Mouse (Mus musculus) erythroblast, adult 5-6 weeks (primary cell): Measurements from ENCODE around the gene Evc. TPM values are rescaled to one million over a fixed set of nuclear protein-coding genes. Genes with fewer than 3 reads are reported as not detected.

ENCODE experiments used
- ATAC-seq: replicated peaks from 2 replicates; pipeline ENCODE4 v1.8.0; 2016; ENCODE audit warnings: moderate number of reproducible peaks, mild to moderate bottlenecking, moderate TSS enrichment, inconsistent platforms; ENCODE audit not compliant: poor library complexity, low FRiP score, severe bottlenecking
- total RNA-seq, 2 experiments: library from RNA; stranded (forward) in 1 of 2; stranded (reverse) in 1 of 2; fragments of 150-400 nt in 1 of 2; fragments of 200-764, 138-1000 nt in 1 of 2; gene quantifications; 2 replicates each; pipeline versions ENCODE4 v1.2.3 to v1.2.4; 2015 to 2017; ENCODE audit warnings: low replicate concordance in 2 of 2

The Evc gene
- total RNA-seq, 2 experiments from 2014 or later: not detected

DNA sequence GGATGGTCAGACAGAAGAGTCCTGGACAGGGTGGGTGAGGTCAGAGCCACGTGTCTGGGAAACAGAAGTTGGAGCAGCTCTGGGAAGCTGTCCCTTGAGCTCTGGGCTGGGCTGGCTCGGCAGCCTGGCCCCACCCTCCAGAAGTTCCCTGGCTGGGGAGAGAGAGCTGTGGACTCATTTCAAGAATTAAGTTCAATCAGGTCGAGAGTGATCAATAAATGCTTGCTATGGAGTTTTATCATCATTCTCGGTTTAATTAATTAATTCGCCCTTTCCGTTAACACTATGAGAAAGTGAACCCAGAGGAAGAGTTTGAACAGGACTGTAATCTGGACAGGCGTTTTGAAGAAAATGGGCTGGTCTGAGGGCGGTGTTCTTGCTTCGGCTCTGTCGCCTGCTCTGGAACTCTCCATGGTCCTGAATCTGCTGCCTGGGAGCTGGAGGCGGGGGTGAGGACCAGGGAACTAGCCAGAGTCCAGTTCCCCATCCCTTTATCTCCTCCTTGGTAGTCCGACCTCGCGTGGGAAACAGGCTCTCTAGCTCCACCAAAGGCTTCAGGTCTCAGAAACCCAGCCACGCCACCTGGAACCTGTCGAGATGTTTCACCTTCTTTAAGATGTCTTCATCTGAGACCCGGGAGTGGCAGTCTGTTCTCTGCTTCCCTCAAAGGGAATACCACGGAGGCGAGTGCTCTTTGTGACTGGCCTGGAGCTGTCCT lies 93.4 kb downstream of the Evc start:
- no peak for ATAC-seq

- ATAC-seq: no peak
Observed at GRCm38 (mm10) chr5:37242360-37243168, 94.1 kb downstream of the Evc start.

DNA sequence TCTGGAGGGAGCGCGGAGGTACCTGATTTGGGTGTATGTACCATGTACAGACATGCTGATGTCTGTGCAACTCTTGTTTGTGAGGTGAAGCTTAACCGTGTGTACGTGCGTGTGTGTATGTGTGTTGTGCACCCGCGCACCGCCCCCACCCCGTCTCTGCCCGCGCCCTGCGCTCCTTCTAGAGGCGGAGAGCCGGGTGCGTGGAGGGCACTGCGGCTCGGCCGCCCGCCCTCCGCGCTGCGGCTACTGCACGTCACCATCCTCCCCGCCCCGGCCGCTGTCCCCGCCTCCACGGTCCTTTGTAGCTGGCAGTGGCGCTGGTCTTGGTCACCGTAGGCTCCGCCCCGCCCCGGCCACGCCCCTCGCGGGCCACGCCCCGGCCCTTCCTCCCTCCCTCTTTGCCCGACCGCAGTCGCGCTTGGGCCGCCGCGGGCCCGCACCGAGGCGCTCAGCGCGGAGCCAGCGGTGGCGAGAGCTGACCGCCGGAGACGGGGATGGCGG lies 95.0 kb downstream of the Evc start, which contains the start of gene Crmp1:
Gene Crmp1, plus strand, starts transcription at position 290 of the 501 bp plus-strand sequence.
- no peak for ATAC-seq

DNA sequence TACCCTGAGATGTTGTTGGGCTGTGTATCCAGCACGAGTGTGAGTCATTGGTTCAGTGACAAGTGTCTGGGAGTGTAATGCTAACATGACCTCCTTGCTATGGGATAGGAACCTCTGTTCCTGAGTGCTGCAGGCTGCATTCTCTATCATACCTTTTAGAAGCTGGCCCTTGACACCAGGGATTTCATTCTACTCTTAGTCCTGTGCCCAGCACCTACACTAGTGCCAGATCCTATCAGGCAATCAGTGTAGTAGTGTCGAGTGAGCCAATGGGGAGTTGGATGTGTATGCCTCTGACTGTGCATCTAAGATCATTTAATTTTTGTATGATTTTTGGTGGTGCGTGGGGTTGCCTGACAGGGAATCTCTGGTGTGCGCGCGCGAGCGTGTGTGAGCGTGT lies 95.5 kb downstream of the Evc start:
- no peak for ATAC-seq

- no peak for ATAC-seq
Observed at GRCm38 (mm10) chr5:37240550-37240949, 96.1 kb downstream of the Evc start.

Other genes starting within 250 kb of the Evc start
- not detected in 2 replicates for gene Crmp1, start 95.0 kb downstream of the Evc start, total RNA-seq (2015; ENCODE audit: low replicate concordance)
- gene Crmp1, start 95.0 kb downstream of the Evc start, total RNA-seq (2017; ENCODE audit: low replicate concordance): not detected in 2 replicates
- gene Evc2, start 1.6 kb upstream of the Evc start, total RNA-seq (2015; ENCODE audit: low replicate concordance): not detected in 2 replicates
- not detected in 2 replicates for gene Evc2, start 1.6 kb upstream of the Evc start, total RNA-seq (2017; ENCODE audit: low replicate concordance)